Mouse (Mus musculus) forebrain, embryonic 14.5 days (tissue): ENCODE data around the gene Pappa2. TPM values are rescaled to one million over a fixed set of nuclear protein-coding genes. Genes with fewer than 3 reads are reported as not detected.
A peak's percentile ranks its signal among the peaks of the same experiment; 100 is the strongest.

ENCODE experiments used
- ATAC-seq: fragments of 200-750 bp; cut with Nextera tagmentation; 2 replicates; pipeline ENCODE4 v1.8.0; 2017; ENCODE audit warnings: mild to moderate bottlenecking, moderate library complexity
- DNase-seq: peaks from one replicate; pipeline ENCODE4 v3.0.0-alpha.2; 2015; ENCODE audit warnings: low spot score
- H3K27ac ChIP-seq: fragments of 300-500 bp; sonication (generic); 2 replicates; pipeline ENCODE4 v1.5.1; 2014; ENCODE audit warnings: low read depth, mild to moderate bottlenecking, control low read depth, low read length, moderate library complexity
- H3K27me3 ChIP-seq: fragments of 300-500 bp; sonication (generic); replicated peaks from 2 replicates; pipeline ENCODE4 v1.6.1; 2014; ENCODE audit warnings: low read length, control low read depth, mixed read lengths; ENCODE audit not compliant: control insufficient read depth, insufficient read depth
- H3K36me3 ChIP-seq: fragments of 300-500 bp; sonication (generic); 2 replicates; pipeline ENCODE4 v1.6.1; 2014; ENCODE audit warnings: low read length, control low read depth; ENCODE audit not compliant: control insufficient read depth, insufficient read depth
- H3K4me1 ChIP-seq: fragments of 300-500 bp; sonication (generic); 2 replicates; pipeline ENCODE4 v1.6.1; 2014; ENCODE audit warnings: antibody characterized with exemption, low read length, control low read depth; ENCODE audit not compliant: control insufficient read depth, insufficient read depth
- H3K4me2 ChIP-seq: fragments of 300-500 bp; sonication (generic); 2 replicates; pipeline ENCODE4 v1.6.1; 2014; ENCODE audit warnings: mild to moderate bottlenecking, control low read depth, low read length
- H3K4me3 ChIP-seq: fragments of 300-500 bp; sonication (generic); 2 replicates; pipeline ENCODE4 v1.5.1; 2014; ENCODE audit warnings: low read depth, low read length, control low read depth
- H3K9ac ChIP-seq: fragments of 300-500 bp; sonication (generic); 2 replicates; pipeline ENCODE4 v1.6.1; 2014; ENCODE audit warnings: mild to moderate bottlenecking, low read length, control low read depth, moderate library complexity
- H3K9me3 ChIP-seq: fragments of 300-500 bp; sonication (generic); replicated peaks from 2 replicates; pipeline ENCODE4 v1.6.1; 2016; ENCODE audit warnings: low read length, control low read depth, mixed read lengths; ENCODE audit not compliant: control insufficient read depth
- WGBS: fragments of 180-500 bp; shearing (Covaris S2); extraction: QIAGEN DNeasy Blood & Tissue Kit; methylation state at CpG from one replicate; pipeline ENCODE4 v1.1.7; 2014; 5-methylcytosine and 5-hydroxymethylcytosine counted together
- polyA plus RNA-seq: library from polyadenylated mRNA; unstranded; fragments of >200 nt; fragmentation: Nextera tagmentation; extraction: Ambion mirVana; gene quantifications from 2 replicates; pipeline ENCODE4 v1.2.1, GENCODE M21; 2014

Gene Pappa2
- polyA plus RNA-seq, 1 experiment from 2014 or later: 1.2 TPM

DNA sequence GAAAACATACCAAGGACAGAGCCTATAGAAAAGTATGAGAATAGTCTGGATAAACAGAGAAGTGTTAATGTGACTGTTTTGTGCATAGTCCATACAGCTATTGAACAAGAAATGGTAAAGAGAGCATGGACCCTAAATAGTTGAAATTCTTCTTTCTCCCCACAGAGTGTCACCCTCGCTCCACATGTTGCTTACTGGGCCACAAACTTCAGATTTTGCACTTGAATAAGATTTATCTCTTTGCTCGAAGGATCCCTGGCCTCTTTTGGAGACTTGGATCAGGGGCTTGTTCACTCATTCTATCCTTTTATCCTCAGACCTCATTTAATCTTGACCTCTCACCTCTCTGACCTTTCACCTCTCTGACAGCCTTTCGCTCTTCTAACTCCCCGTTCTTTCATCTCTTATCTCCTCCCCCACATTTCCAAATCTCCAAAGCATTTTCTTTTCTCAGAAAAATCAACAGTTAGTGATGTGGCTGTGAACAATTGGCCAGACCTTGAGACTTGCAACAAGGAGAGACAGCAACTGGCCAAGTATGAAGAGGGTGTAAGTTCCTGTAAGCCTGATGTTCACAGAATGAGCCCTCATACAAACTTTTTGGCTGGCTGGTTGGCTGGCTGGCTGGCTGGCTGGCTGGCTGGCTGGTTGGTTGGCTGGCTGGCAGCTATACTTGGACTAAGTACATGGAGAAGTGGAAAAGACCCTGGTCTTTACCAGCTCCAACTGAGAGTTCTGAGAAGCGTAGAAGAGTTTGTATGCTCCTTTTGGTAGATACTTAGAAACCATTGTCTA is 266.8 kb downstream of the Pappa2 start:
- 53% methylated on average over 5 of the region's 5 CpGs for WGBS
- Histone ChIP-seq H3K4me1 (no peaks in the 10 kb centered on the region), H3K4me3 (no peak overlapping the region), H3K9ac (no peak overlapping the region), H3K36me3 (no peaks in the 10 kb centered on the region), H3K9me3 (no peaks in the 10 kb centered on the region), H3K4me2 (no peak overlapping the region), H3K27ac (no peak overlapping the region), H3K27me3 (no peaks in the 10 kb centered on the region)
- ATAC-seq (no peak), DNase-seq (peak; percentile 54)

DNA sequence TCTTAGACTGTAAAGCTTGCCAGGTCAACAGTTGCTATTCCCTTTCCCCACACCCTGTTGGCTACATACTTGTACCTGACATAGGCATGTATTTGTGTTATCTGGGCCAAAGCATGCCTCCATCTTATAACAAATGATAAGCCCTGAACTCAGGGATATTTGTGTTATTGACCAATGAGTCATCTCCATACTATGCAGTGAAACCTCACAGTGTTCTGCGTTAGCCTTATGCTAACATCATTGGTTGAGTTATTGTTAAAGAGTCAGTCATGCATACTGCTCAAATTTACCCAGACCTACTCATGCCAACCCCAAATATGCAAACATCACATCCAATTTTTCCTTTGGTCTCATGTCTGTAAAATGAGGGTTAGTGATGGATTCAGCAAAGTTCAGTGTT is 279.0 kb downstream of the Pappa2 start:
- H3K4me1 ChIP-seq: no peaks in the 10 kb centered on the region
- H3K9me3 ChIP-seq: no peaks in the 10 kb centered on the region
- H3K36me3 ChIP-seq: no peaks in the 10 kb centered on the region
- no peak for DNase-seq
- H3K9ac ChIP-seq: no peak overlapping the region
- no peak overlapping the region for H3K4me2 ChIP-seq
- 83% methylated on average over 1 of the region's 1 CpGs for WGBS
- no peak for ATAC-seq
- H3K27me3 ChIP-seq: no peaks in the 10 kb centered on the region
- H3K27ac ChIP-seq: no peak overlapping the region
- no peak overlapping the region for H3K4me3 ChIP-seq

DNA sequence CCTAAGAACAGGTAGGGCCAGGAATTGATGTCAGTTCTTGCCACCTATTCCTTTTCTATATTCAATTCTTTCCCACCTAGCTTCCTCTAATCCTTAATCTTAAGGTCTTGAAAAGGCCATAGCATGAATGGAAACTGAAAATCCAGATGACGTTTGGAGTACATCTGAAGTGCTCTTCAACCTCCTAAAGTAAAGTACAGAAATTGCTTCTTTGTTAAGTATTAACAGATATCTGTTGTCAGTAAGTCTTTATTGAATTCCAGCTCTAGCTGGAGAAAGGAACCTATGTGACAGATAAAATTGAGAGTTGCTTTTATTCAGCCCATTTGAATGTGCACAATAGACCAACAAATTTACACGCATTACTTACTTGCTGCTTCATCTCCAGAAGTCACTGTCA is 280.1 kb downstream of the Pappa2 start:
- Histone ChIP-seq H3K36me3 (no peaks in the 10 kb centered on the region), H3K27ac (no peak overlapping the region), H3K9ac (no peak overlapping the region), H3K4me1 (no peaks in the 10 kb centered on the region), H3K27me3 (no peaks in the 10 kb centered on the region), H3K4me2 (no peak overlapping the region), H3K4me3 (no peak overlapping the region), H3K9me3 (no peaks in the 10 kb centered on the region)
- no peak for ATAC-seq
- no peak for DNase-seq
- 77% methylated on average over 2 of the region's 2 CpGs for WGBS

DNA sequence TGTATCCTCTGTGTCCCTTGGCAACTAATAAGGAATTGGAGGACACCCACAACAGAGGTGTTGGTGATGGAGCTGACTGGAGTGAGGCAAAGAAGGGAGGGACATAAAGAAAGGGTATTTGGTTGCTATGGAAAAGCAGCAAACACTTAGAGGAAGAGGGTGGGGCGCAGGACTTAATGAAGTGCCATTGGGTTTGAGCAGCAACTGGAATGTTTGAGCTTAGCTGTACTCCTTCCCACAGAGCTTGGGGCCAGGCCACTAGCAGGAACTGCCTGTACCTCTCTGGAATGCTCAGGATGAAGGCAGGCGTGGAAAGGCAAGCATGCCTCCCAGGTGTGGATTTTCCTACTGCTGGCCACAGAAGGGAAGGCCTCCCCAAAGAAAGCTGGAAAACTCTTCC is 281.0 kb downstream of the Pappa2 start:
- H3K4me3 ChIP-seq: no peak overlapping the region
- H3K4me1 ChIP-seq: no peaks in the 10 kb centered on the region
- no peak overlapping the region for H3K9ac ChIP-seq
- H3K36me3 ChIP-seq: no peaks in the 10 kb centered on the region
- H3K27ac ChIP-seq: no peak overlapping the region
- no peaks in the 10 kb centered on the region for H3K9me3 ChIP-seq
- no peak overlapping the region for H3K4me2 ChIP-seq
- DNase-seq: no peak
- WGBS: 89% methylated on average over 2 of the region's 2 CpGs
- no peaks in the 10 kb centered on the region for H3K27me3 ChIP-seq
- no peak for ATAC-seq

DNA sequence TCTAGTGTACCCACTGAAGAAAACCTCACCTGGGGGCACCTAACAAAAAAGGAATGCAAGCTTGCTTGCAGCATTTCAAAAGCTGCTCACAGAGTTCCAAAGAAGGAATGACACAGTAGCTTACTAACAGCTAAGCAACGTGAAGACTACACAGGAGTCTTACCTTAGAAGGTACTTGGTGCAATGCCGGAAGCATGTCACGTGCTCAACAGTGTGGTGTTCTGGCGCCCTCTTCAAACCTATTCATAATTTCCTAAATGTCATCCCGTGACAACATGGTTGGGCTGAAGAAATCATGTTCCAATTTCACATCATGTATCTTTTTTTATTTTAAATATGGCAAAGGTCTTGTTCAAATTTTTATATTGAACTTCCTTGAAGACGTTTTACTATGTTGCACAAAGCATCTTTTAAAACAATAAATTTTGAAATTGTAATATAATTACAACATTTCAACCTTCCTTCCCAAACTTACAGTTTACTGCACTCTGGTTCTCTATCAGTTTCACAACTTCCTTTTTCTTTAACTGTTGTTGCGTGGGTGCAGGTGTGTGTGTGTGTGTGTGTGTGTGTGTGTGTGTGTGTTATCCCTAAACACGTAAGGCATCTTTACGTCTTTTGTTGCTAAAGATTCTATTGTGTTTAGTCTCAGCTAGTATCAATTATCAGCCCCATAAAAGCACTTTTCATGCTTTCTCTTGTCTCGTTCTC is 282.3 kb downstream of the Pappa2 start:
- DNase-seq (no peak), ATAC-seq (no peak)
- 89% methylated on average over 10 of the region's 10 CpGs for whole genome bisulfite sequencing
- Histone ChIP-seq H3K9me3 (no peaks in the 10 kb centered on the region), H3K4me2 (no peak overlapping the region), H3K9ac (no peak overlapping the region), H3K4me1 (no peaks in the 10 kb centered on the region), H3K27me3 (no peaks in the 10 kb centered on the region), H3K27ac (no peak overlapping the region), H3K36me3 (no peaks in the 10 kb centered on the region), H3K4me3 (no peak overlapping the region)

DNA sequence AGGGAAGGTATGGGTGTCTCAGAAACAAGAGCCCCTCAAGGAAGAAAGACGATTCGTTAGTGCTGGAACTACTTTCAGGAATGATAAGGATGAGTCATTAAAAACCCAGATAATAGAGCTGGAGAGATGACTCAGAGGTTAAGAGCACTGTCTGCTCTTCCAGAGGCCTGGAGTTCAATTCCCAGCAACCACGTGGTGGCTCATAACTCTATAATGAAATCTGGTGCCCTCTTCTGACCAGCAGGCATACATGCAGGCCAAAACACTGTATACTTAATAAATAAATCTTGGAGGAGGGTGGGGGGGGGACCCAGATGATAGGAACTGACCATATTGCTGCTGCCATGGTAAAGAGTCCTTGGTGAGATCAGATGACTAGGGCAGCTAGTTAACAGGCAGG is 282.9 kb downstream of the Pappa2 start:
- ATAC-seq (no peak), DNase-seq (no peak)
- Histone ChIP-seq H3K9ac (no peak overlapping the region), H3K4me1 (no peaks in the 10 kb centered on the region), H3K36me3 (no peaks in the 10 kb centered on the region), H3K4me3 (no peak overlapping the region), H3K27me3 (no peaks in the 10 kb centered on the region), H3K9me3 (no peaks in the 10 kb centered on the region), H3K27ac (no peak overlapping the region), H3K4me2 (no peak overlapping the region)
- 67% methylated on average over 3 of the region's 3 CpGs for WGBS

DNA sequence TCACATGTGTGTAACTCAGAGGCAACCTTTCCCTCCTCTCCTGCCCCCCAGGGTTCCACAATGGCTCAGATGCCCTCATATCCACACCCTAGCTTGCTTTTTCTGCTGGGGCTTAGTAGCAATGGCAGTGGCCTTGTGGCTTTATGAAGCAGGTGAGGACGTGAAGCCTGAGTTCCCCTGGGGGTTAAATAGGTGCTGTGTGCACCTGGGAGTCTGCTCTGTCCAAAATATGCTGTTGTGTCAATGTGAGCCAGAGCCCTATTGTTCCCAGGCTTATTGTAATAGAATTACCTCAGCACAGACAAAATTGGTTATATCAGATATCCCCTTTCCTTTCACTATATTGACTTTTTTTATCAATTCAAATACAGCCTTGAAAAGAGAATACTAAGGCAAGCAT is 292.6 kb downstream of the Pappa2 start:
- H3K27ac ChIP-seq: no peak overlapping the region
- no peak for ATAC-seq
- 61% methylated on average over 1 of the region's 1 CpGs for WGBS
- H3K36me3 ChIP-seq: peaks cover 52% of the 10 kb centered on the region
- no peak for DNase-seq
- no peak overlapping the region for H3K4me3 ChIP-seq
- no peaks in the 10 kb centered on the region for H3K27me3 ChIP-seq
- no peaks in the 10 kb centered on the region for H3K4me1 ChIP-seq
- no peak overlapping the region for H3K9ac ChIP-seq
- H3K4me2 ChIP-seq: no peak overlapping the region
- no peaks in the 10 kb centered on the region for H3K9me3 ChIP-seq

DNA sequence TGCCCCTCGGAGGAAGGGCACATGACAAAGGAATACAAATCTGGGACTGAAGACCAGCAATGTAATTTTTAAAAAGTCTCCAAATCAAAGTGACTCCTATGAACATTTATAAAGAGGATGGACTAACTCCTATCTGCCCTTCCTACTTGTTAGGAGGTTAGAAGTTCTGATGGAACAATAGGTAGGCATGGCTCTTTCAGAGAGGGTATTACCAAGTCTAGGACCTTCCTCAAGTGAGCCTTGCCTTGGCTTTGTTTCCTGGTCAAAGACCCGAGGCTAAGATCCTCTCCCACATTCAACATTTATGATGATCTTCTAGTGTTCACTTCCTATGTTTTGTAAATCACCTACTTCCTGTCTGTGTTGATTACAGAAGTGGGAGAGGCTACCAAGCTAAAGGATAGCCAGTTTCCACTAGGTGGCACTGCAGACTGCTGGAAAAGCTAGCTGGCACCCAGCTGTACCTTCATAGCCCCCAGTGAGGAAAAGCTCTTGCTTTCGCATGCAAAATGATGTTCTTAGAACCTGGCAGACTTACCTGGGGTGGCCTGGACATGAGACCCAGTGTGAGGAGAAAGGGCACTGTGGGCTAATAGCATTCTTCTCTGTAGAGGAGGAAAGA is 310.2 kb downstream of the Pappa2 start:
- peaks cover 52% of the 10 kb centered on the region for H3K36me3 ChIP-seq
- no peak overlapping the region for H3K4me2 ChIP-seq
- peak; percentile 89 for ATAC-seq
- no peak overlapping the region for H3K4me3 ChIP-seq
- no peaks in the 10 kb centered on the region for H3K4me1 ChIP-seq
- DNase-seq: peak; percentile 82
- H3K27me3 ChIP-seq: no peaks in the 10 kb centered on the region
- H3K9me3 ChIP-seq: no peaks in the 10 kb centered on the region
- 50% methylated on average over 3 of the region's 3 CpGs for WGBS
- H3K9ac ChIP-seq: no peak overlapping the region
- H3K27ac ChIP-seq: no peak overlapping the region

DNA sequence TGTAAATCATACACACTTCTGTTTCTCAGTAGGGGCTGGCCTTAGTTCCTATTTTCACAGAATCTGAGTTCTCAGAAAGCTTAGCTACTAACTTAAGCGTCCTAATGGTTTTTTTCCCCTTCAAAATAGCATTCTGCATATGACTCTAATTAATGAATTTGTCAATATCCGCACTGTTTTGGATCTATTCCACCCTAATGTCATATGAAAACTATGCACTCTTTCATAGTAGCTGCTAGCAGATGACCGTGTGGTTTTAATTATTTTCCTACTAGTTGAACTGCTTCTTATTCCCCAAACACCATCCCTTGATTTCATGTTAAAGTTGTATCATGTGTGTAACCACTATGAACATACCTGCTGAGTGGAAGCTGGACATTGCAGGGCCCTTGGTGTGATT is 314.3 kb downstream of the Pappa2 start:
- WGBS: 88% methylated on average over 3 of the region's 3 CpGs

More for the DNA sequence above, 314.3 kb downstream of the Pappa2 start:
- DNase-seq: no peak
- Histone ChIP-seq H3K9ac (no peak overlapping the region), H3K27me3 (no peaks in the 10 kb centered on the region), H3K36me3 (peaks cover 49% of the 10 kb centered on the region), H3K27ac (no peak overlapping the region), H3K9me3 (no peaks in the 10 kb centered on the region), H3K4me3 (no peak overlapping the region), H3K4me2 (no peak overlapping the region), H3K4me1 (no peaks in the 10 kb centered on the region)
- no peak for ATAC-seq
